Mouse (Mus musculus): ENCODE data around the gene Defb6. TPM values are rescaled to one million over a fixed set of nuclear protein-coding genes. Genes with fewer than 3 reads are reported as not detected.

Gene Defb6
- not detected for polyA plus RNA-seq (2014; fragmentation: Illumina TruSeq; extraction: RNeasy Lipid Tissue Mini Kit (QIAGEN cat#74804); ENCODE audit: low read depth, low replicate concordance)

DNA sequence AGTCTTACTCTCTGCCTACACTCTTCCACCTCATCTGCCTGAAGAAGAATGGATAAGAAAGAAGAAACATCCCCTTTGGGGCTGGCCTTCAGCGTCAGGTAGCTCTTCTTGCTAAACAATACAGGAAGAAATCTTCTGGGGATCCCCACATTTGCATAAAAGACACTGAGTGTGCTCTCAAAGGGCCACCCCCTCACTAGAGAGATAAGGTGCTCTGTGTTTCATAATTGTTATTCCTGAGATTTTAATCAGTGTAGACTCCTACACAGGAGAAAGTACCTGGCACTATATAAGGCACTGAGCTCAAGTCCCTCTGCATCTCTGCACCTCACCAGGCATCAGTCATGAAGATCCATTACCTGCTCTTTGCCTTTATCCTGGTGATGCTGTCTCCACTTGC is at the start of gene Defb6:
TSS of gene Defb6 (plus strand) at position 318 of the 400 bp plus-strand sequence.

DNA sequence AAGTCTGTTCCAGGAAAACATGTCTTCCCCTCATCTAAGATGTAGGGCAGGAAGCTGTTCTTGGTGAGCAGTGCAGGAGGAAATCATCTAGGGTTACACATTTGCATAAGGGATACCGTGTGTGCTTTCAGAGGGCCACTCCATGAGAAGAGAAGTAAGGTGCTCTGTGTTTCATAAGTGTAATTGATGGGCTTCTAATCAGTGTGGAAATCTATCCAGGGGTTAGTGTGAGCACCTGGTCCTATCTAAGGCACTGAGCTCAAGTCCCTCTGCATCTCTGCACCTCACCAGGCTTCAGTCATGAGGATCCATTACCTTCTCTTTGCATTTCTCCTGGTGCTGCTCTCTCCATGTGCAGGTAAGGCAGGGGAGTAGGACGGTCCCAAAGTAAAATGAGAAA is 14.3 kb downstream of the Defb6 start, which contains the start of gene Defb46:
TSS of gene Defb46 (plus strand) at position 301 of the 400 bp plus-strand sequence.

DNA sequence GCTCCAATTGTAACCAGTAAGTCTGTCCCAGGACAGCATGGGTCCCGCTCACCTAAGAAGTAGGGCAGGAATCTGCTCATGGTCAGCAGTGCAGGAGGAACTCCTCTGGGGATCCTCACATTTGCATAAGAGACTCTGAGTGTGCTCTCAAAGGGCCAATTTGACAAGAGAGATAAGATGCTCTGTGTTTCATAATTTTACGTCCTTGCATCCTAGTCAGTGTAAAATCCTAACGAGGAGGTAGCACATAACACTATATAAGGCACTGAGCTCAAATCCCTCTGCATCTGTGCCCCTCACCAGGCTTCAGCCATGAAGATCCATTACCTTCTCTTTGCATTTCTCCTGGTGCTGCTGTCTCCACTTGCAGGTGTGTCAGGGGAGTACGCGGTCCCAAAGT is 22.0 kb downstream of the Defb6 start, which contains the start of gene Defb5:
TSS of gene Defb5 (plus strand) at position 301 of the 400 bp plus-strand sequence.

Other genes with a start within 250 kb of the Defb6 start
- gene Defb40, start 247.2 kb upstream of the Defb6 start, polyA plus RNA-seq (2014; fragmentation: Illumina TruSeq; extraction: RNeasy Lipid Tissue Mini Kit (QIAGEN cat#74804); ENCODE audit: low read depth, low replicate concordance), result not detected
- gene Defb37, start 234.4 kb upstream of the Defb6 start, polyA plus RNA-seq (2014; fragmentation: Illumina TruSeq; extraction: RNeasy Lipid Tissue Mini Kit (QIAGEN cat#74804); ENCODE audit: low read depth, low replicate concordance), result not detected
- not detected for gene Defb38, start 198.9 kb upstream of the Defb6 start, polyA plus RNA-seq (2014; fragmentation: Illumina TruSeq; extraction: RNeasy Lipid Tissue Mini Kit (QIAGEN cat#74804); ENCODE audit: low read depth, low replicate concordance)
- gene Defb39, start 160.7 kb upstream of the Defb6 start, polyA plus RNA-seq (2014; fragmentation: Illumina TruSeq; extraction: RNeasy Lipid Tissue Mini Kit (QIAGEN cat#74804); ENCODE audit: low read depth, low replicate concordance), result not detected
- not detected for gene Defb12, start 110.6 kb upstream of the Defb6 start, polyA plus RNA-seq (2014; fragmentation: Illumina TruSeq; extraction: RNeasy Lipid Tissue Mini Kit (QIAGEN cat#74804); ENCODE audit: low read depth, low replicate concordance)
- gene Defb34, start 101.7 kb upstream of the Defb6 start, polyA plus RNA-seq (2014; fragmentation: Illumina TruSeq; extraction: RNeasy Lipid Tissue Mini Kit (QIAGEN cat#74804); ENCODE audit: low read depth, low replicate concordance), result not detected
- not detected for gene Gm45826, start 84.7 kb upstream of the Defb6 start, polyA plus RNA-seq (2014; fragmentation: Illumina TruSeq; extraction: RNeasy Lipid Tissue Mini Kit (QIAGEN cat#74804); ENCODE audit: low read depth, low replicate concordance)
- gene Defb14, start 31.1 kb upstream of the Defb6 start, polyA plus RNA-seq (2014; fragmentation: Illumina TruSeq; extraction: RNeasy Lipid Tissue Mini Kit (QIAGEN cat#74804); ENCODE audit: low read depth, low replicate concordance), result not detected
- not detected for gene Defb4, start 26.8 kb upstream of the Defb6 start, polyA plus RNA-seq (2014; fragmentation: Illumina TruSeq; extraction: RNeasy Lipid Tissue Mini Kit (QIAGEN cat#74804); ENCODE audit: low read depth, low replicate concordance)
- gene Defb46, start 14.4 kb downstream of the Defb6 start, polyA plus RNA-seq (2014; fragmentation: Illumina TruSeq; extraction: RNeasy Lipid Tissue Mini Kit (QIAGEN cat#74804); ENCODE audit: low read depth, low replicate concordance), result not detected
- gene Defb5, start 22.1 kb downstream of the Defb6 start, polyA plus RNA-seq (2014; fragmentation: Illumina TruSeq; extraction: RNeasy Lipid Tissue Mini Kit (QIAGEN cat#74804); ENCODE audit: low read depth, low replicate concordance), result not detected
- not detected for gene Defb3, start 67.9 kb downstream of the Defb6 start, polyA plus RNA-seq (2014; fragmentation: Illumina TruSeq; extraction: RNeasy Lipid Tissue Mini Kit (QIAGEN cat#74804); ENCODE audit: low read depth, low replicate concordance)
- gene Defb8, start 222.1 kb downstream of the Defb6 start, polyA plus RNA-seq (2014; fragmentation: Illumina TruSeq; extraction: RNeasy Lipid Tissue Mini Kit (QIAGEN cat#74804); ENCODE audit: low read depth, low replicate concordance), result not detected

Measured in liver, adult 10 weeks (tissue).